Mouse (Mus musculus) MEL (cell line): ENCODE data around the gene Megf9. TPM values are rescaled to one million over a fixed set of nuclear protein-coding genes. Genes with fewer than 3 reads are reported as not detected.

Experiments
- DNase-seq: peaks from one replicate; pipeline ENCODE4 v3.0.0; 2011; ENCODE audit warnings: low read depth, low spot score
- H3K27ac ChIP-seq: 2 replicates; pipeline ENCODE4 v1.5.1; 2012; ENCODE audit warnings: low read depth, mild to moderate bottlenecking, control low read depth, low read length, moderate library complexity; ENCODE audit not compliant: control insufficient read depth
- H3K27me3 ChIP-seq, 2 experiments: fragments of 150-350 bp in 1 of 2; sonication (generic) in 1 of 2; 2 replicates each; pipeline ENCODE4 v1.6.1; 2012; ENCODE audit warnings: low read length in 2 of 2, mild to moderate bottlenecking in 2 of 2, improper control_type of control experiment in 1 of 2, moderate library complexity in 1 of 2; ENCODE audit not compliant: insufficient read depth in 2 of 2, control insufficient read depth in 1 of 2
- H3K36me3 ChIP-seq, 2 experiments: 2 replicates each; pipeline ENCODE4 v1.6.1; 2012 to 2014; ENCODE audit warnings: low read length in 2 of 2, improper control_type of control experiment in 1 of 2, inconsistent platforms in 1 of 2, mild to moderate bottlenecking in 1 of 2; ENCODE audit not compliant: insufficient read depth in 2 of 2, control insufficient read depth in 1 of 2
- H3K4me1 ChIP-seq, 2 experiments: fragments of 150-350 bp in 1 of 2; sonication (generic) in 1 of 2; 2 replicates each; pipeline ENCODE4 v1.6.1; 2012; ENCODE audit warnings: low read length in 2 of 2, improper control_type of control experiment in 1 of 2, mild to moderate bottlenecking in 1 of 2; ENCODE audit not compliant: insufficient read depth in 2 of 2, control insufficient read depth in 1 of 2
- H3K4me3 ChIP-seq, 2 experiments: fragments of 150-350 bp in 1 of 2; sonication (generic) in 1 of 2; 2 replicates each; pipeline ENCODE4 v1.5.1; 2012; ENCODE audit warnings: low read depth in 2 of 2, low read length in 2 of 2, mild to moderate bottlenecking in 2 of 2, moderate library complexity in 2 of 2, control low read depth in 1 of 2, improper control_type of control experiment in 1 of 2; ENCODE audit not compliant: control insufficient read depth in 1 of 2, insufficient read depth in 1 of 2
- H3K79me2 ChIP-seq: 2 replicates; pipeline ENCODE4 v1.6.1; 2012; ENCODE audit warnings: mild to moderate bottlenecking, low read length, moderate library complexity; ENCODE audit not compliant: control insufficient read depth, poor library complexity, insufficient read depth
- H3K9ac ChIP-seq: 2 replicates; pipeline ENCODE4 v1.6.1; 2012; ENCODE audit warnings: low read depth, mild to moderate bottlenecking, control low read depth, low read length, moderate library complexity; ENCODE audit not compliant: control insufficient read depth, poor library complexity, severe bottlenecking
- H3K9me3 ChIP-seq: fragments of 150-350 bp; sonication (generic); replicated peaks from 2 replicates; pipeline ENCODE4 v1.6.1; 2012; ENCODE audit warnings: mild to moderate bottlenecking, low read length, improper control_type of control experiment, moderate library complexity; ENCODE audit not compliant: insufficient read depth
- CHD2 ChIP-seq: IDR thresholded peaks from 2 replicates; pipeline ENCODE4 v1.6.1; 2011; ENCODE audit warnings: low read length, improper control_type of control experiment
- CTCF ChIP-seq, 3 experiments: IDR thresholded peaks in 2 of 3; conservative IDR thresholded peaks in 1 of 3; 2 replicates each; pipeline ENCODE4 v1.5.1; 2011 to 2012; ENCODE audit warnings: low read length in 3 of 3, low read depth in 2 of 3, mild to moderate bottlenecking in 2 of 3, improper control_type of control experiment in 1 of 3, inconsistent platforms in 1 of 3, mixed read lengths in 1 of 3, moderate library complexity in 1 of 3; ENCODE audit not compliant: control insufficient read depth in 1 of 3, insufficient read depth in 1 of 3, poor library complexity in 1 of 3, severe bottlenecking in 1 of 3
- E2F4 ChIP-seq: IDR thresholded peaks from 2 replicates; pipeline ENCODE4 v1.6.1; 2011; ENCODE audit warnings: low read depth, low read length, improper control_type of control experiment, borderline replicate concordance
- ELF1 ChIP-seq: IDR thresholded peaks from 2 replicates; pipeline ENCODE4 v1.6.1; 2014; ENCODE audit warnings: low read depth, mild to moderate bottlenecking, inconsistent platforms, low read length, improper control_type of control experiment, moderate library complexity
- EP300 ChIP-seq, 2 experiments: IDR thresholded peaks; 2 replicates each; pipeline ENCODE4 v1.6.1; 2011; ENCODE audit warnings: improper control_type of control experiment in 2 of 2, low read length in 2 of 2, low read depth in 1 of 2, mild to moderate bottlenecking in 1 of 2
- KAT2A ChIP-seq: conservative IDR thresholded peaks from 2 replicates; pipeline ENCODE4 v1.6.1; 2012; ENCODE audit warnings: low read depth, low read length, improper control_type of control experiment, inconsistent platforms
- MAX ChIP-seq: IDR thresholded peaks from 2 replicates; pipeline ENCODE4 v1.6.1; 2011; ENCODE audit warnings: low read length, improper control_type of control experiment
- MEF2A ChIP-seq: IDR thresholded peaks from 2 replicates; pipeline ENCODE4 v1.6.1; 2014; ENCODE audit warnings: low read depth, mild to moderate bottlenecking, inconsistent platforms, low read length, improper control_type of control experiment; ENCODE audit not compliant: poor library complexity, insufficient replicate concordance, severe bottlenecking; ENCODE audit errors: extremely low read depth
- MYB ChIP-seq: IDR thresholded peaks from 2 replicates; pipeline ENCODE4 v1.6.1; 2011; ENCODE audit warnings: mild to moderate bottlenecking, low read depth, low read length, improper control_type of control experiment
- POLR2A ChIP-seq, 2 experiments: IDR thresholded peaks; 2 replicates each; pipeline ENCODE4 v1.6.1; 2011 to 2012; ENCODE audit warnings: low read length in 2 of 2, mild to moderate bottlenecking in 2 of 2, control low read depth in 1 of 2, improper control_type of control experiment in 1 of 2, low read depth in 1 of 2, moderate library complexity in 1 of 2; ENCODE audit not compliant: control insufficient read depth in 1 of 2, insufficient read depth in 1 of 2, poor library complexity in 1 of 2
- POLR2AphosphoS2 ChIP-seq: IDR thresholded peaks from 2 replicates; pipeline ENCODE4 v1.6.1; 2011; ENCODE audit warnings: low read length, improper control_type of control experiment
- POLR2AphosphoS5 ChIP-seq: IDR thresholded peaks from 2 replicates; pipeline ENCODE4 v1.6.1; 2012; ENCODE audit warnings: low read depth, borderline replicate concordance, mild to moderate bottlenecking, inconsistent platforms, low read length, moderate library complexity, mixed read lengths
- RAD21 ChIP-seq: IDR thresholded peaks from 2 replicates; pipeline ENCODE4 v1.6.1; 2011; ENCODE audit warnings: mild to moderate bottlenecking, low read depth, low read length, improper control_type of control experiment
- RCOR1 ChIP-seq: IDR thresholded peaks from 2 replicates; pipeline ENCODE4 v1.6.1; 2012; ENCODE audit warnings: low read depth, mild to moderate bottlenecking, inconsistent platforms, low read length, improper control_type of control experiment
- SIN3A ChIP-seq: IDR thresholded peaks from 2 replicates; pipeline ENCODE4 v1.6.1; 2012; ENCODE audit warnings: low read length, improper control_type of control experiment, inconsistent platforms
- TAL1 ChIP-seq: IDR thresholded peaks from 2 replicates; pipeline ENCODE4 v1.6.1; 2012; ENCODE audit warnings: mild to moderate bottlenecking, inconsistent platforms, low read length, moderate library complexity, mixed read lengths
- TBP ChIP-seq: IDR thresholded peaks from 2 replicates; pipeline ENCODE4 v1.8.0; 2011; ENCODE audit warnings: low read depth, low read length, improper control_type of control experiment
- TCF12 ChIP-seq: IDR thresholded peaks from 2 replicates; pipeline ENCODE4 v1.6.1; 2014; ENCODE audit warnings: low read depth, mild to moderate bottlenecking, inconsistent platforms, low read length, improper control_type of control experiment, moderate library complexity
- UBTF ChIP-seq: IDR thresholded peaks from 2 replicates; pipeline ENCODE4 v1.6.1; 2012; ENCODE audit warnings: low read depth, mild to moderate bottlenecking, inconsistent platforms, low read length, improper control_type of control experiment, moderate library complexity, borderline replicate concordance; ENCODE audit not compliant: insufficient read depth
- ZKSCAN1 ChIP-seq: IDR thresholded peaks from 2 replicates; pipeline ENCODE4 v1.6.1; 2012; ENCODE audit warnings: low read depth, mild to moderate bottlenecking, inconsistent platforms, low read length, improper control_type of control experiment, moderate library complexity
- ZNF384 ChIP-seq: IDR thresholded peaks from 2 replicates; pipeline ENCODE4 v1.6.1; 2012; ENCODE audit warnings: low read depth, mild to moderate bottlenecking, inconsistent platforms, low read length, improper control_type of control experiment
- polyA plus RNA-seq, 2 experiments: library from polyadenylated mRNA; stranded (reverse) in 1 of 2; unstranded in 1 of 2; fragments of >175 nt in 1 of 2; fragments of >200 nt in 1 of 2; gene quantifications; 2 replicates each; pipeline versions ENCODE4 v1.2.1 to v1.2.4; 2012; ENCODE audit warnings: low replicate concordance in 2 of 2, low read depth in 1 of 2; ENCODE audit not compliant: insufficient read length in 2 of 2, insufficient read depth in 1 of 2, missing spikeins in 1 of 2
- total RNA-seq: library from RNA; depleted of rRNA; stranded (reverse); fragments of 300-350 nt; gene quantifications from 2 replicates; pipeline ENCODE4 v1.2.3, GENCODE M21; 2012

Megf9 gene
- total and polyA plus RNA-seq, 3 experiments = 2.1 to 3.2 TPM; not detected in 1

DNA sequence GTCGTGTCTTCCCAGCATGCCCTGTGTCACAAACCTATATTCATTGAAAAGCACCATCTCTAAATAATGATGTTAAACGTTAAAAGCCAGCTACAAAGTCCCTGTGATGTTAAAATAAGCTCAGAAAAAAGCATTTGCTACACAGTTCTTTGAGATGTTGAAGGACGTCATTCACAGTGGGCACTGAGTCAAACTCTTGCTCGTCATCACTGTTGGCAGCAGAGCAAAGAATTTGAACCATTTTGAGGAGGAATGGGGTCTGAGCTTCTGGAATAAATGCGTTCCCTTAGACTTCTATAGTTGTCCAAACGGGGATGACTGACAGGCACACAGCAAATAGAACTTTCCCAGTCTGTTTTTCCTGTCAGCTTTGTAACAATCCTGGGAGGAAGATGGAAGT lies 5.9 kb upstream of the Megf9 start:
- Histone ChIP-seq H3K4me1 (peaks cover 0 to 5% of the 10 kb centered on the region in 2 experiments; a peak in 2 of 4 replicates), H3K4me3 (no peak overlapping the region), H3K27me3 (0 out of 4 replicates have a peak, but pooled peaks cover 0 to 2% of the 10 kb centered on the region in 2 experiments), H3K9ac (no peak overlapping the region), H3K79me2 (no peaks in the 10 kb centered on the region), H3K36me3 (peaks cover 0 to 4% of the 10 kb centered on the region in 2 experiments; a peak in 1 of 4 replicates), H3K9me3 (no peaks in the 10 kb centered on the region), H3K27ac (no peak overlapping the region)
- TF ChIP-seq ELF1 (no peak), SIN3A (no peak)
- no peak for DNase-seq

DNA sequence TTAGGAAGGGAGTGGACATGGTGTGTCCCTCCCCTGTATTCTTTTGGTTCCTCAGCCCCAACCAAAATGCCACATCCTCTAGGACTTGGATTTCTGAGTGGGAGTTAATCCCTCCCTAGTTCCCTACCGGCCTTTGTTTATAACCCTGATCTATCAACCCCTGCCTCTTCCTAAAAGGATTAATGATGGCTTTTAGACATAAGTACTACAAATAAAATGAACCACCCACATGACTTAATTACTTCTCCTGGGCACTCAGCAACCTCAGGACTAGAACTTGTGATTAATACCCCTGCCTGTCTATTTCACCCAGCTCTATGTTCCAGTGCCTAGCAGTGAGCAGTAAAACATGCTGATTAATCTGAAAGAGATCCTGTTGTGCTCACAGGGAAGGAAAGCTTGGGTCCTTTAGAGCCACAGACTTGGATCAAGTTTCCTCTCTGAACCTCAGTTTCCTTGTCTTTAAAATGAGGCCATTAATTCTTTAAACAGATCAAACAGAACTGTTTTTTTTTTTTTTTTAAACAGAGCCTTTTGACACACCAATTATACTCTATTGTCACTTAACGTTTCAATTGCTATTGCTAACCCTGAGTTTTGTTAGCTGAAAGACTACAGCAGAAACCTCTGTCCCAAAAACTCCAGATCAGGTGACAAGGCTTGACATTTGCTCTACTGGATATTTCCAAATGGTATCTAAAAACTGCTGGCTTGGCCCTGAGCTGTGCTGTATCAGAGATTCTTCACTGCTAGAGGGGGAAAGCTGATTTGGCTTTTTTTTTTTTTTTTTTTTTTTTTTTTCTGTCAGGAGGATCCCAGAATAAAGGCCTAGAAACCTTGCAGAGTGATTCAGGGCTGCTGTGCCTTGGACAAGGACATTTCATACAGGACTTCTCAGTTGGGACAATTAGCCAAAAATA lies 2.1 kb upstream of the Megf9 start:
- TF ChIP-seq ZNF384 = peak; percentile 71
- TF ChIP-seq MAX = no peak
- no peak for TF ChIP-seq POLR2A (IDR thresholded peaks at IDR 0.05; ENCODE audit: control insufficient read depth in 1 of 2, insufficient read depth in 1 of 2, low read depth in 1 of 2, low read length in 2 of 2, poor library complexity in 1 of 2)
- H3K4me3 ChIP-seq = no peak overlapping the region
- no peak for DNase-seq

DNA sequence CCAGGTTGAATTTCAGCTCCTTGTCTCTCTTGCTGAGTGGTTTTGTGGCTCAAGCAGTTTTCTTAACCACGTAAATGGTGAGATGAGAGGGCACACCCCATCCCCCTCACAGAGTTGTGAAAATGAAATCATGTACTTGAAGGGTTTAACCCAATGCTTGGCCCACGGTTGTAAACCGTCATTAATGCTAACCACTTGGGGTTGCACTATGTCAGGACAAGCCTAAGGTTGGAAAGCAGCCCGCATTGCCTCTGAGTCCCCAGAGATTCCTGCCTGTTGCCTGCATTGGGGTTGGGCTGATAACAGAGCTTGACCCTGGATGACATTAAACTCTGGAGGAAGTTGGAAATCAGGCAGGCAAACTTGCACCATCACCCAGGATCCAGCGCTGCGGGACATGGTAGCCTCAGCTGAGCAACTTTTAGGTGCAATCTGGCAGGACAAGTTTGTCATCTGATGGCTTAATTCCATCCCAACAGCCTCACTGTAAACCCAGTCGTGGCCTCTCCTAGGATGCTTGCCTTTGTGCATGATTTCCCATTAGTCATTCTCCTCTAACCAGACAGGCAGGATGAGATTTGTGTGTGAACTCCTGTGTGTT lies 1.0 kb upstream of the Megf9 start:
- Histone ChIP-seq H3K27me3 (no peaks in the 10 kb centered on the region), H3K4me3 (peak overlapping the region; percentile 81 to 90), H3K9ac (peak overlapping the region; percentile 89), H3K4me1 (peaks cover 7 to 22% of the 10 kb centered on the region in 2 experiments), H3K9me3 (no peaks in the 10 kb centered on the region), H3K79me2 (no peaks in the 10 kb centered on the region; the same call in 1 of the 2 replicates), H3K27ac (no peak overlapping the region; the same call in 1 of the 2 replicates), H3K36me3 (peaks cover 0 to 25% of the 10 kb centered on the region in 2 experiments; a peak in 2 of 4 replicates)
- DNase-seq = peak; percentile 62
- TF ChIP-seq SIN3A (no peak), RAD21 (no peak), ELF1 (no peak), POLR2AphosphoS5 (no peak), TAL1 (peak; percentile 19; the same call in 1 of the 2 replicates), TBP (no peak), TCF12 (peak; percentile 14; the same call in 1 of the 2 replicates), MAX (no peak), KAT2A (no peak), MYB (no peak), RCOR1 (peak; percentile 43; the same call in 1 of the 2 replicates), E2F4 (no peak), POLR2AphosphoS2 (no peak), CTCF (IDR thresholded peaks at IDR 0.05 in 2 of 3, conservative IDR thresholded peaks at IDR 0.05 in 1 of 3; ENCODE audit: control insufficient read depth in 1 of 3, insufficient read depth in 1 of 3, low read depth in 2 of 3, low read length in 3 of 3, poor library complexity in 1 of 3, severe bottlenecking in 1 of 3) (no peak), UBTF (no peak), CHD2 (no peak), EP300 (IDR thresholded peaks at IDR 0.05; ENCODE audit: low read depth in 1 of 2, low read length in 2 of 2) (peak in 1 of 2 experiments; percentile 57; a peak in 1 of 4 replicates), MEF2A (no peak), POLR2A (IDR thresholded peaks at IDR 0.05; ENCODE audit: control insufficient read depth in 1 of 2, insufficient read depth in 1 of 2, low read depth in 1 of 2, low read length in 2 of 2, poor library complexity in 1 of 2) (no peak), ZKSCAN1 (no peak)

More for the DNA sequence above, 2.1 kb upstream of the Megf9 start:
- Histone ChIP-seq H3K9ac (no peak overlapping the region), H3K4me1 (peaks cover 7 to 15% of the 10 kb centered on the region in 2 experiments), H3K27me3 (0 out of 4 replicates have a peak, but pooled peaks cover 0 to 2% of the 10 kb centered on the region in 2 experiments), H3K79me2 (no peaks in the 10 kb centered on the region; the same call in 1 of the 2 replicates), H3K9me3 (no peaks in the 10 kb centered on the region), H3K36me3 (peaks cover 0 to 18% of the 10 kb centered on the region in 2 experiments; a peak in 2 of 4 replicates), H3K27ac (no peak overlapping the region)
